Comparison of ENCODE assay signal across 13 mouse cellular contexts in genomic region chr11:60164450-60164849, GRCm38 (mm10). TPM values are rescaled to one million over a fixed set of nuclear protein-coding genes. Genes with fewer than 3 reads are reported as not detected.
A peak's percentile ranks its signal among the peaks of the same experiment; 100 is the strongest.
DNase-seq lines count a peak whose midpoint lies in the region; ATAC-seq and TF ChIP-seq lines count a peak whose summit lies in the region.
"Had no signal": no experiment of that assay in that cellular context is flagged by ENCODE, and none has a peak within 500 bp of the region (broad histone marks: within the 10 kb centered on the region; RNA-seq: fewer than 3 reads in every experiment).

No protein-coding gene starts in this region.

- WGBS in heart, embryonic 11.5 days (ENCODE audit: insufficient replicate concordance) = 74% methylated on average over 6 of the region's 6 CpGs
- 58% methylated on average over 6 of the region's 6 CpGs for WGBS in embryonic facial prominence, embryonic 15.5 days
- WGBS in heart, postnatal 0 days = 46% methylated on average over 6 of the region's 6 CpGs

- H3K4me1 ChIP-seq in heart, embryonic 11.5 days (ENCODE audit: control insufficient read depth, insufficient read depth, low read length) = peaks cover 81% of the 10 kb centered on the region
- peaks cover 68% of the 10 kb centered on the region for H3K4me1 ChIP-seq in embryonic facial prominence, embryonic 15.5 days
- H3K4me1 ChIP-seq in heart, postnatal 0 days (ENCODE audit: control insufficient read depth, insufficient read depth) = peaks cover 32% of the 10 kb centered on the region

- TF ChIP-seq CTCF in heart, postnatal 0 days (IDR thresholded peaks at IDR 0.05; ENCODE audit: low read depth) = no peak

- H3K4me2 ChIP-seq in heart, embryonic 11.5 days = no peak overlapping the region
- no peak overlapping the region for H3K4me2 ChIP-seq in embryonic facial prominence, embryonic 15.5 days (replicated peaks)
- no peak overlapping the region for H3K4me2 ChIP-seq in heart, postnatal 0 days (ENCODE audit: low read depth, low read length)
- H3K4me2 ChIP-seq: embryonic facial prominence, embryonic 13.5 days had no signal

- DNase-seq in heart, adult 11 months = no peak
- peak; percentile 62 for DNase-seq in left cerebral cortex, postnatal 4 days
- DNase-seq in left cerebral cortex, postnatal 25 days (ENCODE audit: low spot score in 2 of 2) = no peak
- DNase-seq in heart, postnatal 0 days (ENCODE audit: low spot score) = no peak
- DNase-seq in MN1 (ENCODE audit: low spot score) = no peak

- H3K27me3 ChIP-seq in heart, embryonic 11.5 days (ENCODE audit: control insufficient read depth, insufficient read depth, low read length) = no peaks in the 10 kb centered on the region
- no peaks in the 10 kb centered on the region for H3K27me3 ChIP-seq in embryonic facial prominence, embryonic 15.5 days
- no peaks in the 10 kb centered on the region for H3K27me3 ChIP-seq in heart, postnatal 0 days (ENCODE audit: control insufficient read depth, insufficient read depth, low read length)
- H3K27me3 ChIP-seq: embryonic facial prominence, embryonic 13.5 days had no signal

- H3K9me3 ChIP-seq in heart, embryonic 11.5 days (replicated peaks; ENCODE audit: control insufficient read depth, low read length) = no peaks in the 10 kb centered on the region
- no peaks in the 10 kb centered on the region for H3K9me3 ChIP-seq in embryonic facial prominence, embryonic 15.5 days (replicated peaks)
- H3K9me3 ChIP-seq in heart, postnatal 0 days (replicated peaks; ENCODE audit: control insufficient read depth, low read length) = no peaks in the 10 kb centered on the region
- H3K9me3 ChIP-seq: embryonic facial prominence, embryonic 13.5 days had no signal

- peak overlapping the region; percentile 22; the same call in 1 of the 2 replicates for H3K27ac ChIP-seq in heart, embryonic 11.5 days (ENCODE audit: low read depth, low read length)
- H3K27ac ChIP-seq in embryonic facial prominence, embryonic 15.5 days (replicated peaks) = 0 out of 2 replicates have a peak overlapping the region, but pooled peaks have one; percentile 39
- peak overlapping the region; percentile 47 for H3K27ac ChIP-seq in heart, postnatal 0 days (ENCODE audit: low read depth)
- H3K27ac ChIP-seq: embryonic facial prominence, embryonic 13.5 days; liver, embryonic 14.5 days had no signal

- no peak for TF ChIP-seq EP300 in heart, postnatal 0 days (IDR thresholded peaks at IDR 0.05; ENCODE audit: low read depth)

- no peak for ATAC-seq in heart, embryonic 11.5 days (replicated peaks; ENCODE audit: insufficient number of reproducible peaks, low FRiP score, low TSS enrichment)
- ATAC-seq in embryonic facial prominence, embryonic 15.5 days (ENCODE audit: insufficient number of reproducible peaks, low FRiP score, low TSS enrichment, low read depth) = no peak
- no peak for ATAC-seq in heart, postnatal 0 days (ENCODE audit: insufficient read depth, low read depth)
- ATAC-seq: forebrain, embryonic 14.5 days; intestine, embryonic 16.5 days had no signal

- no peaks in the 10 kb centered on the region for H3K36me3 ChIP-seq in heart, embryonic 11.5 days (ENCODE audit: control insufficient read depth, insufficient read depth, low read length)
- no peaks in the 10 kb centered on the region for H3K36me3 ChIP-seq in embryonic facial prominence, embryonic 15.5 days
- H3K36me3 ChIP-seq in heart, postnatal 0 days (replicated peaks; ENCODE audit: control insufficient read depth, insufficient read depth, low read length) = 0 out of 2 replicates have a peak, but pooled peaks cover 8% of the 10 kb centered on the region

- no peak overlapping the region for H3K4me3 ChIP-seq in heart, embryonic 11.5 days (ENCODE audit: low read depth, low read length)
- no peak overlapping the region for H3K4me3 ChIP-seq in embryonic facial prominence, embryonic 15.5 days (replicated peaks)
- no peak overlapping the region for H3K4me3 ChIP-seq in heart, postnatal 0 days (ENCODE audit: low read depth, low read length)
- H3K4me3 ChIP-seq: embryonic facial prominence, embryonic 13.5 days; layer of hippocampus, adult 2 months; myocyte had no signal

- intact Hi-C loops in left cerebral cortex, postnatal 4 days (cut with DNase I) = no loop called here
- intact Hi-C loops in left cerebral cortex, postnatal 25 days (cut with DNase I) = no loop called here

- H3K9ac ChIP-seq in heart, embryonic 11.5 days (ENCODE audit: low read depth, low read length) = no peak overlapping the region
- no peak overlapping the region for H3K9ac ChIP-seq in embryonic facial prominence, embryonic 15.5 days
- H3K9ac ChIP-seq in heart, postnatal 0 days (replicated peaks; ENCODE audit: low read depth, low read length) = no peak overlapping the region
- H3K9ac ChIP-seq: embryonic facial prominence, embryonic 13.5 days; liver, embryonic 14.5 days had no signal

RNA-seq across cellular contexts. Expression of gene Srebf1, which starts 57.9 kb away (rescaled TPM):
- 39.0 and 41.0 TPM in 2 replicates for polyA plus RNA-seq in heart, embryonic 11.5 days (2014; fragmentation: Nextera tagmentation; extraction: Ambion mirVana)
- 10 to 100 TPM; 60.3 to 67.5 TPM for total RNA-seq in left cerebral cortex, postnatal 4 days (2021)
- total RNA-seq in left cerebral cortex, postnatal 25 days (2021) = 10 to 100 TPM; 42.3 to 50.7 TPM
- 76.7 and 78.1 TPM in 2 replicates for polyA plus RNA-seq in embryonic facial prominence, embryonic 15.5 days (2015; fragmentation: Nextera tagmentation; extraction: Ambion mirVana)
- 77.2 and 81.7 TPM in 2 replicates for total RNA-seq in heart, postnatal 0 days (2014; rRNA removed; ENCODE audit: low replicate concordance)
- 29.9 and 31.0 TPM in 2 replicates for polyA plus RNA-seq in heart, postnatal 0 days (2015; fragmentation: Nextera tagmentation; extraction: Ambion mirVana)

RNA-seq across cellular contexts. Expression of gene Rai1, which starts 59.6 kb away (rescaled TPM):
- polyA plus RNA-seq in heart, embryonic 11.5 days (2014; fragmentation: Nextera tagmentation; extraction: Ambion mirVana) = 20.5 and 24.4 TPM in 2 replicates
- 10 to 100 TPM; 85.9 to 92.3 TPM for total RNA-seq in left cerebral cortex, postnatal 4 days (2021)
- 10 to 100 TPM; 59.4 to 69.2 TPM for total RNA-seq in left cerebral cortex, postnatal 25 days (2021)
- 22.2 and 25.4 TPM in 2 replicates for polyA plus RNA-seq in embryonic facial prominence, embryonic 15.5 days (2015; fragmentation: Nextera tagmentation; extraction: Ambion mirVana)
- 22.5 and 28.1 TPM in 2 replicates for total RNA-seq in heart, postnatal 0 days (2014; rRNA removed; ENCODE audit: low replicate concordance)
- polyA plus RNA-seq in heart, postnatal 0 days (2015; fragmentation: Nextera tagmentation; extraction: Ambion mirVana) = 9.1 and 10.2 TPM in 2 replicates
